Mouse (Mus musculus) hindbrain, embryonic 16.5 days (tissue): ENCODE measurements around the gene Gm4131. TPM values are rescaled to one million over a fixed set of nuclear protein-coding genes. Genes with fewer than 3 reads are reported as not detected.
A peak's percentile ranks its signal among the peaks of the same experiment; 100 is the strongest.

ENCODE experiments used
- ATAC-seq: fragments of 200-750 bp; cut with Nextera tagmentation; 2 replicates; pipeline ENCODE4 v1.8.0; 2017; ENCODE audit warnings: moderate TSS enrichment, moderate library complexity
- H3K27ac ChIP-seq: fragments of 300-500 bp; sonication (generic); 2 replicates; pipeline ENCODE4 v1.5.1; 2014; ENCODE audit warnings: low read depth, mild to moderate bottlenecking, control low read depth, low read length, moderate library complexity
- H3K27me3 ChIP-seq: fragments of 300-500 bp; sonication (generic); replicated peaks from 2 replicates; pipeline ENCODE4 v1.6.1; 2014; ENCODE audit warnings: low read length; ENCODE audit not compliant: control insufficient read depth, insufficient read depth
- H3K36me3 ChIP-seq: fragments of 300-500 bp; sonication (generic); 2 replicates; pipeline ENCODE4 v1.6.1; 2014; ENCODE audit warnings: mild to moderate bottlenecking, low read length, moderate library complexity, mixed read lengths; ENCODE audit not compliant: control insufficient read depth, insufficient read depth
- H3K4me1 ChIP-seq: fragments of 300-500 bp; sonication (generic); 2 replicates; pipeline ENCODE4 v1.6.1; 2014; ENCODE audit warnings: low read depth, low read length; ENCODE audit not compliant: control insufficient read depth, insufficient read depth
- H3K4me2 ChIP-seq: fragments of 300-500 bp; sonication (generic); 2 replicates; pipeline ENCODE4 v1.6.1; 2014; ENCODE audit warnings: mild to moderate bottlenecking, low read length, control low read depth, moderate library complexity
- H3K4me3 ChIP-seq: fragments of 300-500 bp; sonication (generic); 2 replicates; pipeline ENCODE4 v1.5.1; 2014; ENCODE audit warnings: mild to moderate bottlenecking, low read length, control low read depth, moderate library complexity
- H3K9ac ChIP-seq: fragments of 300-500 bp; sonication (generic); 2 replicates; pipeline ENCODE4 v1.6.1; 2014; ENCODE audit warnings: low read depth, mild to moderate bottlenecking, control low read depth, low read length, moderate library complexity
- H3K9me3 ChIP-seq: fragments of 300-500 bp; sonication (generic); 2 replicates; pipeline ENCODE4 v1.6.1; 2014; ENCODE audit warnings: mild to moderate bottlenecking, low read length, moderate library complexity; ENCODE audit not compliant: control insufficient read depth
- WGBS: fragments of 180-500 bp; shearing (Covaris S2); extraction: QIAGEN DNeasy Blood & Tissue Kit; methylation state at CpG from one replicate; pipeline ENCODE4 v1.1.7; 2014; 5-methylcytosine and 5-hydroxymethylcytosine counted together
- polyA plus RNA-seq: library from polyadenylated mRNA; unstranded; fragments of >200 nt; fragmentation: Nextera tagmentation; extraction: Ambion mirVana; gene quantifications from 2 replicates; pipeline ENCODE4 v1.2.1, GENCODE M21; 2015

The Gm4131 gene
- polyA plus RNA-seq, 1 experiment from 2014 or later: 0.23 TPM

GRCm38 (mm10) chr14:62416742-62417134 lies 150.0 kb downstream of the Gm4131 start:
- peak; percentile 84 for ATAC-seq
- H3K27me3 ChIP-seq: no peaks in the 10 kb centered on the region
- WGBS: 35% methylated on average over 1 of the region's 1 CpGs
- peaks cover 6% of the 10 kb centered on the region for H3K4me1 ChIP-seq
- H3K4me2 ChIP-seq: no peak overlapping the region
- H3K36me3 ChIP-seq: no peaks in the 10 kb centered on the region
- H3K9ac ChIP-seq: no peak overlapping the region
- peaks cover 5% of the 10 kb centered on the region; the same call in 1 of the 2 replicates for H3K9me3 ChIP-seq
- no peak overlapping the region for H3K4me3 ChIP-seq
- H3K27ac ChIP-seq: peak overlapping the region; percentile 69

GRCm38 (mm10) chr14:62416007-62416741 lies 150.5 kb downstream of the Gm4131 start:
- ATAC-seq: peak; percentile 94
- 20% methylated on average over 7 of the region's 7 CpGs for WGBS

More at GRCm38 (mm10) chr14:62416007-62416741, 150.5 kb downstream of the Gm4131 start:
- Histone ChIP-seq H3K27ac (peak overlapping the region; percentile 69), H3K27me3 (no peaks in the 10 kb centered on the region), H3K9ac (no peak overlapping the region), H3K4me1 (peaks cover 6% of the 10 kb centered on the region), H3K9me3 (peaks cover 5% of the 10 kb centered on the region; the same call in 1 of the 2 replicates), H3K4me3 (no peak overlapping the region), H3K36me3 (no peaks in the 10 kb centered on the region), H3K4me2 (no peak overlapping the region)

Other genes starting within 250 kb of the Gm4131 start
- 0.66 and 0.67 TPM in 2 replicates for gene Gucy1b2, start 110.6 kb downstream of the Gm4131 start, polyA plus RNA-seq
- 54.3 and 59.1 TPM in 2 replicates for gene Fam124a, start 11.2 kb downstream of the Gm4131 start, polyA plus RNA-seq
- gene Serpine3, start 96.7 kb upstream of the Gm4131 start, polyA plus RNA-seq: 0.11 TPM in 1 of 2 replicates, not detected in the other
- gene Ints6, start 194.2 kb upstream of the Gm4131 start, polyA plus RNA-seq: 12.6 and 12.8 TPM in 2 replicates